Mouse (Mus musculus) urinary bladder, postnatal 10 days (tissue): ENCODE measurements around the gene Ranbp1.
A peak's percentile ranks its signal among the peaks of the same experiment; 100 is the strongest.
"Not testable (repeated sequence)": the region's sequence is repeated elsewhere in the genome, so short reads cannot be mapped to it uniquely, and the experiment has no call there.

Source experiments
- DNase-seq: peaks from one replicate; pipeline ENCODE4 v3.0.0; 2022; ENCODE audit warnings: low spot score

Ranbp1 gene

DNA sequence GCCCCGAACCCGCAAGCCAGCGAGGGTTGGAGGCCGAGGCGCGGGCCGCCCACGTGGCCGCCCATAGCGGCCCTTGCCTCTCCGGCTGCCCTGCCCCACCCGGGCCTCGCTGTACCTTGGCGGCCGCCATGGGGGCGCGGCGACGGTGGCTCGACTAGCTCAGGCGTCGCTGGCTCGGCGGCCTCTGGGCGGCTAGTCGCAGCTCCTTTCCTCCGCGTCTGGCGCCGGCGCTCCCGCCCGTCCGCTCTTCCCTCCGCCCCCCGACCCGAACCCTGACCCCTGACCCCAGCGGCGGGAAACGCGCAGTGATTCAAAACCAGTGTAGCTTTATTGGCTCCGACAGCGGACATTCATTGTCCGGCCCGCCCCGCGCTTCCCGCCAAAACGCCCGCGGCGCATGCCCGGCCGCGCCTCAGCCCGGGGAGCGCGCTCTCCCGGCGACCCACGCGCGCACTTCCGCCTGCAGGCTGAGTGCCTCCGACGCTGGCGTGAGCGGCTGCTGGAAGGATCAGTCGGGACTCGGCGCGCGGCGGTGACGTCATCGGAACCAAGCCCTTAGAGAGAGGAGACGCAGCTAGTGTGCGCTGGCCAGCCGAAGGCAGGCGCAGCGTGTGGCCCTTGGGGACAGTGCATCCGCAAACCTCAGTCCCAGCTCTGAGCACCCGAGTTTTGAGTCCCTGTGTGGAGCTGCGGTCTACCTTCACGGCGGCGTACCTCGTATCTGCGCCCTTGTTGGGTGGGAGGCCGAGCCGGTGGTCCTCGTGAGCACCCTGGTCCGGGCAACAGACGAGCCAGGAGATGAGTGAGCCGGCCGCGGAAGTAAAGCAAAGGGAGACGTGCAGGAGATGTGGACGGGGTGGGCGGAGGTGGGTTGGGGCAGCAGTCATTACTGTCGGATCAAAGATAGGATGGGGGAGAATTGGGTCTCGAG, at the start of gene Ranbp1, which contains the start of gene Trmt2a:
TSS of gene Ranbp1 (minus strand) at position 300 of the 931 bp plus-strand sequence.
TSS of gene Trmt2a (plus strand) at position 247 of the 931 bp plus-strand sequence.
- DNase-seq, result peak; percentile 99

DNA sequence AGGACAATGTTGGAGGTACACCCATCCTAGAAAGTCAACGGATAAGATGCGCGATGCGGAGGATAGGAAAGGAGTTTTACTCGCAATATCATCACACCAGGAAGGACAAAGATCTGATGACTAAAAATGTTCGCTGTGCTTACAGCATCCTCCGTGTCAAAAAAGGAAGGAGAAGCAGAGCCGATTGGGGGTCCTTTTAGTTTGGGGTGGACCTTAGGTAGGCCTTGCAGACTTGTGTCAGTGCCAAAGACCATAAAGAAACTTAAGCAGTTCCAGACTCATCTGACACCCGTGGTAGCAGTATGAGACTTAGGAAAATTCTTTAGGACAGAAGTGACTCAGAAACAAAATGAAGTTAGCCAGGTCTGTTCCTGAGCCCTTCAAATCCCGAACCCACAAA, 41.1 kb upstream of the Ranbp1 start:
- not testable (repeated sequence) for DNase-seq

DNA sequence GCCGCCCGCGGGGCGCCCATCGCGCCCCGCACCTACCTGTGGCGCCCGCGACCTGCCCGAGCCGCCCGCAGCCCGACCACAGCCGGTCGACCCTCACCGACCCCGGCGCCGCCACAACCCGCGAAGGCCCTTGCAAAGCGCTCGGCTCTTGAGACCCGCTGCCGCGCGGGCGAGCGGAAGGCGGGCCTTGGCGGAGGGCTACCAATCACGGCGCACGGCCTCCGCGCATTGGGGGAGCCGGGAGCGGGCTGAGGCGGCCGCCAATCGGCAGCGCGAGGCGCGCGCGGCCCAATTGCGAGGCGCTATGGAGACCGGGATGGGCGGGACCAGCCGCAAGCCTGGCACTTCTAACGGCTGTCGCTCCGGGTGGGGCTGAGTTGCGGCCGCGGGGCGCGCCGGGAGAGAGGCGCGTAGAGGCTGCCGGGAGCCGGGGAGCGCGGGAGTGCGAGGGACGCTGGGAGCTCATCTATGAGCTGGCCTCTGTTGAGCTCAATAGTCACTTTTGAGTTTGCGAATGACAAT, 40.6 kb upstream of the Ranbp1 start, which contains the start of gene Dgcr8:
TSS of gene Dgcr8 (minus strand) at position 180 of the 522 bp plus-strand sequence.
- peak; percentile 91 for DNase-seq

GRCm38 (mm10) chr16:18288581-18289061, 40.1 kb upstream of the Ranbp1 start:
- DNase-seq, result peak; percentile 27

GRCm38 (mm10) chr16:18288166-18288565, 39.6 kb upstream of the Ranbp1 start:
- DNase-seq, result no peak

DNA sequence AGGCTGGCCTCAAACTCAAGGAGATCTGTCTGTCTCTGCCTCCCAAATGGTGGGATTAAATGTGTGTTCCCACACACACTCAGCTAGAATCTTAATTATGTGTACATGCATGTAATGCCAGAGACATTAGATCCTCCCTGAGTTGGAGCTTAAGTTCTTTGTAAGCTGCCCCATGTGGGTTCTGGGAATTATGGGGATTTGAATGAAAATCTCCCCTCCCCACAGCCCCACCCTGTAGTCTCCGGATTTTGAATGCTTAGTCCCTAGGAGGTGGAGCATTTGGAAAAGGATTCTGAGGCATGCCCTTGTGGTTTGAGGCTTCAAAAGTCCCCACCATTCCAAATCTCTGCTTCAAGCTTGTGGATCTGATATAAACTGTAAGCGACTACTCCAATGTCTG, 26.6 kb upstream of the Ranbp1 start:
- DNase-seq, result no peak

DNA sequence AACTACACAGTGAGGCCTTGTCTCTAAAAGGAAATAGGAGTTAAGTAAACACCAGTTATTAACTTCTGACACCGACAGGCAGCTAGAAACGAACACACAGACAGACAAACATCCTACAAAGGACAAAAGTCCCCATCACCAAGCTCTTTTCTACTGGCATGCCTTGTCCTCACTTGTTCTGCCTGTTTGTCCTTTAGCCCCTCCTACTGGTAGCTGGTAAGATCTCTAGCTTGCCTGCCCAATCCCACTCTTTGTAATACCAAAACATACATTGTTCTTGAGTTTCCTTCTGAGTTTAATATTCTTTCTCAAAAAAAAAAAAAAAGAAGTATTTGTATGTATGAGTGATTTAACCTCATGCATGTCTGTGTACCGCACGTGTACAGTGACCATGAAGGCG, 19.6 kb upstream of the Ranbp1 start:
- no peak for DNase-seq

DNA sequence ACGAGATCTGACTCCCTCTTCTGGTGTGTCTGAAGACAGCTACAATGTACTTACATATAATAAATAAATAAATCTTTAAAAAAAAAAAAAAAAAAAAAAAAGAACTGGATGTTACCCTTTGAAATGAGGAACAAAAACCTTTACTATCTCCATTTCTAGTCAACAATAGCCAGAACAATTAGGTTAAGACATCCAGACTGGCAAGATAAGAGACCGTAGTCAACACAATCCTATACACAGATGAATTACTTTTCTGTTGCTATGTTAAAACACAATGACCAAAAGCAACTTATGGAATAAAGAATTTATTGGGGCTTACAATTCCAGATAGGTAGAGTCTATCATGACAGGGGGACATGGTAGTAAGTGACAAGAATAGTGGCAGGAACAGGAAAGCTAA, 16.5 kb upstream of the Ranbp1 start:
- DNase-seq, result no peak

DNA sequence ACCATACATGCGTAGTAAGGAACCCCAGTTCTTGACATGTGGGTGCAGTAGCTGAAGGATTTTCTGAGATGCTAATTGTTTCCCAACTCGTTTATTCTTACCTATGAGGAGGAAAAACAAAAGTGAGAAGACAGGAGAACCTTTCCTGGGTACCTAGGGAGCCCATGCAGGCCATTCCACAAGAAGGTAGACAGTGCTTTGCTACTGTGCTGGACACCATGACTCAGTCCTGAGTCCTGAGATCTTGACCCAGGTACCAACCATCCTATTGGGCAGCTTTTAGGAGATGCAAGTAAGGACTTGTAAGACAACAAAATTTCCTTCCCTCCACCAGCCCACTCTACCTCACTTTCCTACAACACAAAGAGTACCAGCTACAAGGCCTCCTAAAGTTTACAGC, 9.7 kb upstream of the Ranbp1 start, which contains the start of gene Gm49776:
TSS of gene Gm49776 (minus strand) at position 101 of the 400 bp plus-strand sequence.
- DNase-seq, result no peak

- DNase-seq, result no peak
These were observed 5.3 kb upstream of the Ranbp1 start for GRCm38 (mm10) chr16:18253866-18254265.

DNA sequence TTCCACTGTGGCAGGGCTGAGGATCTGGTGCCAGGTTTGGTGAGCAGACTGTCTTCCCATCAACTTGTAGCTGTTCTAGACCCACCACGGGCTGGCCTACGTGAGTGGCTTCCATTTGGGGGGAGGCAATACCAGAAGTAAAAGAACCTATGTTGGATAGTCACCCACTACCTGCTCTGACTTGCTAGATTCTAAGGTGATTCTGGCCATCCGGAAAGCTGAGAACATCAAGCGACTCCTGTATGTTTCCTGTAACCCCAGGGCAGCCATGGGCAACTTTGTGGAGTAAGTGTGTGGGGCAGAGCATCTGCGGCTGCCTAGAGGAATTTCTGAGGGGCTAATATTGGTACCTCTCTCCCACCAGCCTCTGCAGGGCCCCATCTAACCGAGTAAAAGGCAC, 4.2 kb upstream of the Ranbp1 start:
- DNase-seq, result no peak

- DNase-seq, result no peak
These were observed 2.6 kb upstream of the Ranbp1 start for GRCm38 (mm10) chr16:18250828-18251790.

DNA sequence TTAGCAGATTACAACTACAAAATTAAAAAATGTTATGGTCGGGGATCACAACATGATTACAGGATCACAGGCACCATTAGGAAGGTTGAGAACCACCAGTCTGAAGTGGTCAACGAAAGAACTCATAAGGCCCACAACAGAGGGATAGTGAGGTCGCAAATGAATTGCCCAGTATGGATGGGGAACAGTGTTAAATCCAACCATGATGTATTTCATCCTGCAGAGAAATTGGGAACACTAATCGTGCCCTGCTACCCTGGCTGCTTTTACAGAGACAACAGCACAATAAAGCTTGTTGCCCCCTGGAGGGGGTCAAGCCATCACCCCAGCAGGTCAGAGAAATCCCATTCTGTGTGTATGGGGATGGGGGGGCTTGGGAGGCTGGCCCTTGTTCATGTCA, 1.7 kb upstream of the Ranbp1 start:
- no peak for DNase-seq

- DNase-seq, result no peak
These were observed 934 bp upstream of the Ranbp1 start for GRCm38 (mm10) chr16:18249364-18249967.

- DNase-seq, result no peak
These were observed 772 bp downstream of the Ranbp1 start for GRCm38 (mm10) chr16:18247521-18248399.

DNA sequence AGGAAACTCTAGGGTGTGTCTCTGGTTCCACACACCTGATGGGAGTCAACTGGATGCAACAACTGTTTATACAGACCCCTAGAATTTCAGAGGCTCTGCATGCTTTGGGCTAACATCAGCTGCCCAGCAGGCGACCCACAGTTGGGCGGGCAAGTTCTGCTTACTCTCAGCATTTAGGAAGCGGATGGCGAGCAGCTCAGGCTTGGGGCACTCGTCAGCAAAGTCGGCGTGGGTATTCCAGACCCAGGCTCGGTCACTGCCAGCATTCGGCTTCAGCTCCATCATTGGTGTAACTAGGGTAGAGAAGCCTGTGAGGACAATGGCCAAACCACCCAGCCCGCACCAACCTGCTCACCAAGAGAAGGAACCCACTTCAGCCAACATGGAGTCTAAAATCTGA, 7.0 kb downstream of the Ranbp1 start:
- DNase-seq, result no peak

- no peak for DNase-seq
These were observed 11.6 kb downstream of the Ranbp1 start for GRCm38 (mm10) chr16:18236676-18237501.

DNA sequence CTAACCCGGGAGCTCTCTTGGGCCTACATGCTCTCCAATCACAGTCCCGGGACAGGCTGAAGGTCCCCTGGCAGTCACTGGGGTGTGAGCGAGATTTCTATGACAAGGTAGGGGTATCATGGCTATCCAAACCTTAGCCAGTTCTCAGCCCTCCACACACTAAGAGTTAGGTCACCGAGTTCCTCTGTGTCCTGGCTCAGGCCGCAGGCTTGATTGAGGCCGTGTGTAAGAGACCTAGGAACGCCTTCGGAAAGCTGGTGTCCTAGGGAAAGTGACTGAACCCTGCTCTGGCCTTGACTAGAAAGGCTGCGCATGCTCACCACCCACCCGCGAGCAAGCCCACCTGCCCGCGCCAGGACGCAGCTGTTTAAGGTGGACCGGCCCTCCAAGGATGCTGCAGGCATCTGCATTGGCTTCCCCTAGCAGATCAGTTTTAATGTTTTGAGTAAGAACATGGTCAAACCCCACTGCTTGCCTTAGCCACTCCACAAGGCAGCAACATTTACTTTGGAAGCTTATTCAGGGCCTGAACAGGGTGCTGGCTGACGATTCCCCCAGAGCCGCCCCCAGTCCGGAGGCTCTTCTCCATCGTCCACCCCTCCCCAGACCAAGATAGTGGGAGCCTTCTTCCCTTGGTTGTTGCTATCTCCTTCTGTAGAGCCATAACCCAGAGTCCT, 13.0 kb downstream of the Ranbp1 start:
- no peak for DNase-seq
